Mouse (Mus musculus) lung, postnatal 36 days (tissue): ENCODE measurements around the gene Olfr646.

Experiments
- DNase-seq: peaks from one replicate; pipeline ENCODE4 v3.0.0; 2022; ENCODE audit warnings: mixed read lengths

The Olfr646 gene

DNA sequence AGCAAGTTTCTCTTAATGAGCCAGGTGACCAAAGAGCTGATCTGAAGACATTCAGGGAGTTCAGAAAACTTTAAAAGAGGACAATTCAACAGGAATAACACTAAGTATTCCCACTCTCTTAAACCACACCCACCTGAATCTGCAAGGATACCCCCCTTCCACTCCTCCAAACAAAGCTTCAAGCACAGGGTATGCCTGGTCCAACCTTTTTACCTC is at the start of gene Olfr646:
Olfr646 (plus strand) TSS at position 117 of the 216 bp plus-strand sequence.
- no peak for DNase-seq

DNA sequence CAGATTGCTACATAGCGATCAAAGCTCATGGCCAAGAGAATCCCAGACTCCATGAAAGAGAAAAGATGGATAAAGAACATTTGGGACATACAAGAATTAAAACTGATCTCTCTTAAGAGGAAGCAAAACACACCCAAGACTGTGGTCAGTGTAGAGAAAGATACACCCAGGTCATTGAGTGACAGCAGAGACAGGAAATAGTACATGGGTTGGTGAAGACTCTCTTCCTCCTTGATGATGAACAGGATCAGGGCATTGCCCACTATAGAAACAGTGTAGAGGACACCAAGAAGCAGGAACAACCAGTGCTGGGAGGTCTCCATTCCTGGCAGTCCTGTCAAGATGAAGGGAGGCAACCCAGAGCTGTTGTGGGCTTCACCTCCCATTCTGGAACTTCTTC is 45.5 kb upstream of the Olfr646 start:
- no peak for DNase-seq

DNA sequence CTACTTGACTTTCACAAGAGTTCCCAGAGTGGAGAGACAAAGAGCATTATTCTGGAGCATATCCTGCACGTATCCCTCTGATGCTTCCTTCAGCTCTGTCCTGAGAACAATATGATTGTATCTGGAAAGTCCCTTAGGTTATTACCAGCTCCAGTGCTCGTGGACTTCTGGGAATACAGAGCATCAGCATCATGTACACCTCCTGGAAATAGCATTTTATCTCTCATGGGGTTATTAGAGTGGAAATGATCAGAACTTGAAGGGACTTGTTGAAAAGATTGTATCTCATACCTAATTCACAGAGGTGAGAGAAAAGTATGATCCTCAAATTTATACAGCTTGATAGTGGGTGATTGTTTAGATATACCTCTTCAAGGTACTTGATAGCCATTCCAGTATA is 43.3 kb upstream of the Olfr646 start, which contains the start of gene 4930516K23Rik:
4930516K23Rik (minus strand) TSS at position 101 of the 400 bp plus-strand sequence.
- no peak for DNase-seq

DNA sequence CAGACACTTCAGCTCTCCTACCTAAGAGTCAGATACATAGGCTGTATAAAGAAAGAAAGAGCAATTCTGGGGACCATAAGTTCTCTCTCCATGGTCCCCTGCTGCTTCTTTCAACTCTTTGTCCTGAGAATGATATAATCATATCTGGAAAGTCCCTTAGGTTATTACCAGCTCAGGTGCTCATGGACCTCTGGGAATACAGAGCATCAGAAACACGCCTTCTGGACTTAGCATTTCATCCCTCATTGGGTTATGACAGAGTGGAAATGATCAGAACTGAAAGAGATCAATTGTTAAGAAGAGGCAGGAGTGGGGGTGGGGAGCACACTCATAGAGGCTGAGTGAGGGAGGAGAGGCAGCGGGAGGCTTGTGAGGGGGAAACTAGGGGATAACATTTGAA is 32.9 kb upstream of the Olfr646 start, which contains the start of gene Olfr644:
Olfr644 (minus strand) TSS at position 101 of the 400 bp plus-strand sequence.
- no peak for DNase-seq

DNA sequence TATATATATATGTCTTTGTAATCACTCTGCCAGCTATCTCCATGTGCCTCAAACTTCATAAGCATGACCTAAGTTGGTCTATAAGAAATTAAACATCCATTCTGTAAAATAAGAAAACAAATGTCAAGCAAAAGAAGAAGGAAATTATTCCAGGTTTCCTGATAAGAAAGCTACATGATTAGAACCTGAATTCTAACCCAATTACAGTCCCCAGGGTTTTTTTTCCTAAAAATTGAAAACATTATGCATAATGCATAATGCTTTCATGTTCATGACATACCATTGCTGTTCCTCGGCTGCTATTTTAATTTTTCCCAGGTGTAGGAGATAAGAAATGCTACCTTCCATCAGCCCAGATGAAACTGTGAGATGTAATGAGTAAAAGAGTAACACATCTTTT is 19.3 kb upstream of the Olfr646 start, which contains the start of gene Olfr645:
Olfr645 (minus strand) TSS at position 101 of the 400 bp plus-strand sequence.
- DNase-seq = no peak

DNA sequence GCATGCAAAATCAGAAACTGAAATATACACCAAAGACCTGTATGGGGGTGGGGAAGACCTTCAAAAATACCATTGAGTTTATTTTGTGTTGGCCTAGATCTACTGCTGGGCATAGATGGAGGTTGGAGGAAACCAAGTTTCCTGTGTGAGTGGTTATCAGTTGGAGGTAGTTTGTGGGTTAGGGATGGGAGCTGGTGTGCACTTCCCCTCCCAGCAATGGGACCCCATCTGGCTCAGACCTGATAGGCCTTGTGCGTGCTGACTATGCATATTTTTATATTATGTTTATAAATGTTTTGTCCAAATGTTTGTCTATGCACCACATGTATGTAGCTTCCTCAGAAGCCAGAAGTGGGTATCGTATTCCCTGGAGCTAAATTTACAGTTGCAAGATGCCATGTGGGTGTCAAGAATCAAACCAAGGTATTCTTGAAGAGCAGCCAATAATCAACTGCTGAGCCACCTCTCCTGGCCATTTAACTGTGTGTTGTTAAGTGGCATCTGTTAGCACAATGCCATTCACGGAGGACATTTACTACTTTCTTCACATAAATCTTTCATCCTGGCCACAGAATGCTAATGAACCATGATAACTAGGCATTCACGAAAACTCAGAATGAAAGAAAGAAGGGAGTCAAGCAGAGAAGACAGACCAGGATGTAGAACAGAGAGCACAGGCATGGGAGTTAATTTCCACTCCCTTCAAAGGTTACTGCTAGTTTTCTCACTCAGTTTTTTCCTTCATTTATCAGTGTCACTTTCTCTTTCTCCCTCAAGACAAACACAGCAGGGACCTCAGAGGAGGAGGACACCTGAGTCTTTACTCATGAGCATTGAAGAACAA is 538 bp upstream of the Olfr646 start:
- no peak for DNase-seq

DNA sequence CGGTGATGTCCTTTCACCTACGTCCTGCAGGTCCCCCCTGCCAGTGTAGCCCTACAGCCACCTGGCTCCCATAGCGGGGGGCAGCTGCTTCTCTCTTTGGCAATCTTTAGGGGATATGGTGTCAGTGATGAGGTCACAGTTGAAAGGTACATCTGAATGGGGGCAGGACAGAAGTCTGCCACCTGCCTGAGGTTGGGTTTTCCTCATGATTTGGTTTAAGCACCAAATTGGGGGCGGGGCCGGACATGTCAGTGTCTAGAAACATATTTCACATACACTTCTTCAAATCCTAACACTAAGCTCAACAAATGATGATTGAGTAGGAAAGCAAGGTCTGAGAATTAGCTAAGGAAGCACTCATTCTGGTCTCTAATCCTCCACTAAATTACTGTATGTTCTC is 25.1 kb downstream of the Olfr646 start, which contains the start of gene Ubqln5:
Ubqln5 (minus strand) TSS at position 101 of the 400 bp plus-strand sequence.
- no peak for DNase-seq

DNA sequence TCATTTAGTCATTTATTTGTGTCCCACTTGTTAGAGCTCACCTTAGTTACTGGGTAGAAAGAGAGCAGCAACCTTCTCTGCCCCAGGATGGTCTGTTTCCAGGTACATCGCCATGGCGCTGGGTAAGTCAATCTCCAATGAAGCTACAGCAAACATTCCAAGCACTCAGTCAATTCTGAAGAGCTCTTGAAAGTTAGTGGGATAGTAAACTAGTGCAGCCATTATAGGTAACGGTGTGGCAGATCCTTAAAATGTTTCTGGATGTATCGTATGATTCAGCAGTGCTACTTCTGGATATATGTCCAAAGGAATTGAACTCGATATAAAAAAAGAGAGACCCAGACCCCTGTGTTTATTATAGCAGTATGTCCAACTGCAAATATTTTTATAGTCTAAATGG is 32.6 kb downstream of the Olfr646 start, which contains the start of gene Olfr643:
Olfr643 (minus strand) TSS at position 101 of the 400 bp plus-strand sequence.
- DNase-seq = no peak

DNA sequence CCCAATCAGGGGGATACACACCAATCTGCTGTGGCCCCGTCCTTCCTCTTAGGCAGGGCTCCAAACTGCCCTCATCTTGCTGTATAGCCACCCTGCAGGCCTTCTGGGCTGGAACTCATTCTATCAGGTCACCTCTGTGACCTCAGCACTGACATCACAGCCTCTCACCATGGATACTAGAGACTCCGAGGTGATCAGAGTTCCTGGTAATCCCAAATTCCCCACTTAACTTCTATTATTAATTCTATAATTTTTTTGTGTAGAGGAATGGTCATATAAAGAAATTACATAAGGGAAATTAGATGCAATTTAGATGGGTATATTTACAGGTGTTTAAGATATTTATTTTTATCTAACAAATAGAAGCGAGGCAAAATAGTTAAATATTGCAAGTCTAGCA is 38.5 kb downstream of the Olfr646 start, which contains the start of gene Ubqln3:
Ubqln3 (minus strand) TSS at position 101 of the 400 bp plus-strand sequence.
- DNase-seq = no peak

DNA sequence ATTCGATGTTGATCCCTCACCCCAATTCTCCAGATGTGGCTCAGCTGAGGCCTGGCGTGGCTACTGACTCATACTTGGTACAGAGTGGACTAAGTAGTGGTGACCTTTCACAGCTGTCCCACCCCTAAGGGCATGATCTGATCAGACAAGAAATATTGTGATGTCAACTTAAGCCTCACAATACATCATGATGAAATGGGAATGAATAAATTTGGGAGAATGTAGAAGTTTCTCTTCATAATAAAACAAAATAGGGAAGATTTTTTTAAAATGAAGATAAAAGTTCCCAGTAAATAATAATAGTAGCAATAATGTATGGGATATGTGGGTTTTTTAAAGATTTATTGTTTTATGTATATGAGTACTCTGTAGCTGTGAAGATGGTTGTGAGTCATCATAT is 45.8 kb downstream of the Olfr646 start, which contains the start of gene Ubqlnl:
Ubqlnl (minus strand) TSS at position 101 of the 400 bp plus-strand sequence.
- no peak for DNase-seq
